Mouse (Mus musculus): ENCODE measurements at regions not wholly inside any gene's neighbourhood (a gene's known extent, or its start where the extent isn't known, plus 50 kb on each side); places are given as distances from the start of the nearest gene placed in this dataset.

- no peak for TF ChIP-seq CTCF (IDR thresholded peaks at IDR 0.05; ENCODE audit: borderline replicate concordance, control insufficient read depth, extremely low read depth, insufficient read depth, low read length, poor library complexity)
- TF ChIP-seq POLR2A (IDR thresholded peaks at IDR 0.05; ENCODE audit: control insufficient read depth, extremely low read depth, insufficient read depth, low read length, poor library complexity), result no peak
Observed at GRCm38 (mm10) chr5:64485043-64485442, 318.1 kb upstream of the Klf3 start.

All from thymus, adult 2 months (tissue).